Mouse (Mus musculus) heart, postnatal 0 days (tissue): Measurements from ENCODE around the gene Marc2.

Experiments
- CTCF ChIP-seq: IDR thresholded peaks from 2 replicates; pipeline ENCODE4 v1.5.1; 2016; ENCODE audit warnings: antibody characterized with exemption, control low read depth, low read depth
- EP300 ChIP-seq: IDR thresholded peaks from 2 replicates; pipeline ENCODE4 v1.6.1; 2016; ENCODE audit warnings: antibody characterized with exemption, low read depth

- TF ChIP-seq CTCF (no peak), EP300 (no peak)
Measured at GRCm38 (mm10) chr1:184763866-184764265, 82.4 kb downstream of the Marc2 start.
